Mouse (Mus musculus) liver, postnatal 0 days (tissue): Measurements from ENCODE around the gene Tiam1. TPM values are rescaled to one million over a fixed set of nuclear protein-coding genes. Genes with fewer than 3 reads are reported as not detected.

Experiments
- ATAC-seq: fragments of 200-750 bp; cut with Nextera tagmentation; 2 replicates; pipeline ENCODE4 v1.8.0; 2017; ENCODE audit warnings: mild to moderate bottlenecking, moderate library complexity
- DNase-seq: peaks from one replicate; pipeline ENCODE4 v3.0.0-alpha.2; 2016
- H3K27ac ChIP-seq: fragments of 300-500 bp; sonication (generic); 2 replicates; pipeline ENCODE4 v1.5.1; 2014; ENCODE audit warnings: antibody characterized with exemption, moderate library complexity, mild to moderate bottlenecking, low read depth
- H3K27me3 ChIP-seq: fragments of 300-500 bp; sonication (generic); 2 replicates; pipeline ENCODE4 v1.6.1; 2014; ENCODE audit warnings: low read length, control low read depth, mixed read lengths; ENCODE audit not compliant: insufficient read depth
- H3K36me3 ChIP-seq: fragments of 300-500 bp; sonication (generic); replicated peaks from 2 replicates; pipeline ENCODE4 v1.6.1; 2014; ENCODE audit warnings: mild to moderate bottlenecking, control low read depth, low read length, moderate library complexity, mixed read lengths; ENCODE audit not compliant: insufficient read depth
- H3K4me1 ChIP-seq: fragments of 300-500 bp; sonication (generic); 2 replicates; pipeline ENCODE4 v1.6.1; 2014; ENCODE audit warnings: antibody characterized with exemption, mild to moderate bottlenecking, control low read depth; ENCODE audit not compliant: insufficient read depth
- H3K4me2 ChIP-seq: fragments of 300-500 bp; sonication (generic); 2 replicates; pipeline ENCODE4 v1.6.1; 2014; ENCODE audit warnings: low read depth, mild to moderate bottlenecking, low read length, moderate library complexity, mixed read lengths
- H3K4me3 ChIP-seq: fragments of 300-500 bp; sonication (generic); 2 replicates; pipeline ENCODE4 v1.5.1; 2014; ENCODE audit warnings: low read depth, low read length
- H3K9ac ChIP-seq: fragments of 300-500 bp; sonication (generic); replicated peaks from 2 replicates; pipeline ENCODE4 v1.6.1; 2014; ENCODE audit warnings: mild to moderate bottlenecking, moderate library complexity
- H3K9me3 ChIP-seq: fragments of 300-500 bp; sonication (generic); 2 replicates; pipeline ENCODE4 v1.6.1; 2016; ENCODE audit warnings: mild to moderate bottlenecking, control low read depth, low read length, mixed read lengths
- CTCF ChIP-seq: sonication (generic); IDR thresholded peaks from 2 replicates; pipeline ENCODE4 v1.5.1; 2016; ENCODE audit warnings: antibody characterized with exemption, low read depth
- EP300 ChIP-seq: IDR thresholded peaks from 2 replicates; pipeline ENCODE4 v1.6.1; 2016; ENCODE audit warnings: antibody characterized with exemption, low read depth, mild to moderate bottlenecking
- WGBS: fragments of 180-500 bp; shearing (Covaris S2); extraction: QIAGEN DNeasy Blood & Tissue Kit; methylation state at CpG from one replicate; pipeline ENCODE4 v1.1.7; 2014; ENCODE audit not compliant: insufficient replicate concordance; 5-methylcytosine and 5-hydroxymethylcytosine counted together
- polyA plus RNA-seq: library from polyadenylated mRNA; unstranded; fragments of >200 nt; fragmentation: Nextera tagmentation; extraction: Ambion mirVana; gene quantifications from 2 replicates; pipeline ENCODE4 v1.2.1, GENCODE M21; 2015

Gene Tiam1
- polyA plus RNA-seq = 3.2 TPM in 2 replicates

DNA sequence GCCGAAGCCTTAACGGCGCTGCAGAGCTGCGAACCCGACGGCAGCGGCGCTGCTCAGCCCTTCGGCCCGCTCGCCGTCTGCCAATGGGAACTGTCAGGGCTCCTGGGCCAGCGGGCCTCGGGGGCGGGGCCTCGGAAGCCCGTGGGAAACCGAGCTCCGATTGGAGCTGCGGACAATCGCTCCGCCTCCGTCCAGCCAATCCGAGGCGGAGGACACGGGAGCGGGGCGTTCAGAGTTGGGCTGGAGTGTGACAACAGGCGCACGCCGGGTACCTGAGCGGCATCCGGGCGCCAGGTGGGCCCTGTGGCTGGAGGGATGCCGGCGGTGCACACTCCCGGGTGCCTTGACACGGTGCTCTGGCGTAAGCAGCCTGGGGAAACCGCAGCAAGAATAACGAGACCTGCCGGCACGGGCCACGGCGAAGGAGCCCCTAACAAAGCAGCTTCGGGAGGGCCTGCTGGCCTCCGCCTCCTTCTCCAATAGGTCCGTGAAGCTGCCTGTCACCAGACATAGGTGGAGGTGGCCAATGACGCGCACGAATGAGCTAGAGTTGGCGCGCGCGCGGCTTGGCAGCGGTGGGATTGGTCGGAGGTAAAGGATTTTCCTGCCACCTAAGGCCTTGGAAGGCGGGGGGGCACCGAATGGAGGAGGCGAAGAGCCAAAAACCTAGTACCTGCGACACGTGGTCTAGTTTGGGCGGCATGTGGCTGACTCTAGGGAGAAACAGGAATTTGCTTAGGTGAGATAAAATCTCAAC lies at the start of gene Tiam1:
Tiam1 (minus strand) TSS at position 10 of the 757 bp plus-strand sequence.
- Histone ChIP-seq H3K4me2 (peak within 1 kb of the TSS; percentile 96), H3K4me3 (peak within 1 kb of the TSS; percentile 58), H3K4me1 (peaks cover 26% of the 10 kb centered on the region), H3K36me3 (no peaks in the 10 kb centered on the region), H3K27ac (peak within 1 kb of the TSS; percentile 53), H3K27me3 (peaks cover 7% of the 10 kb centered on the region; the same call in 1 of the 2 replicates), H3K9me3 (no peaks in the 10 kb centered on the region), H3K9ac (peak within 1 kb of the TSS; percentile 63)
- WGBS = under 1% methylated on average over 64 of the region's 64 CpGs
- TF ChIP-seq CTCF (peak; percentile 60), EP300 (no peak)
- peak; percentile 96 for DNase-seq
- ATAC-seq = peak; percentile 96

DNA sequence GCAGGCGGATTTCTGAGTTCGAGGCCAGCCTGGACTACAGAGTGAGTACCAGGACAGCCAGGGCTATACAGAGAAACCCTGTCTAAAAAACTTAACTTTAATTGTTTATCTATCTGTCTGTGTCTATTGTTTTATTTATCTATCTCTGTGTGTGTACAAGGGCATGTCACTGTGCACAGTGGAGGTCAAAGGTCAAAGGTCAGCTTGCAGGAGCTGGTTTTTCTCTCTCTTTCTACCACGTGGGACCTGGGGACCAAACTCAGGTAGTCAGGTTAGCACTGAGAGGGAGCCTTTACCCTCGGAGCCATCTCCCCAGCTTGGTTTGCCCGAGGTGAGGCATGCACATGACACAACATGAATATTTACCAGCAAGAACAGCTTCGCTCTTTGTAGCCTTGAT lies 47.7 kb upstream of the Tiam1 start:
- Histone ChIP-seq H3K27me3 (no peaks in the 10 kb centered on the region), H3K36me3 (no peaks in the 10 kb centered on the region), H3K27ac (no peak overlapping the region), H3K9me3 (no peaks in the 10 kb centered on the region), H3K4me2 (no peak overlapping the region), H3K4me1 (peaks cover 13% of the 10 kb centered on the region), H3K9ac (no peak overlapping the region), H3K4me3 (no peak overlapping the region)
- 58% methylated on average over 6 of the region's 6 CpGs for WGBS
- ATAC-seq (no peak; the same call in 1 of the 2 replicates), DNase-seq (no peak)
- TF ChIP-seq EP300 = no peak
- no peak for TF ChIP-seq CTCF

DNA sequence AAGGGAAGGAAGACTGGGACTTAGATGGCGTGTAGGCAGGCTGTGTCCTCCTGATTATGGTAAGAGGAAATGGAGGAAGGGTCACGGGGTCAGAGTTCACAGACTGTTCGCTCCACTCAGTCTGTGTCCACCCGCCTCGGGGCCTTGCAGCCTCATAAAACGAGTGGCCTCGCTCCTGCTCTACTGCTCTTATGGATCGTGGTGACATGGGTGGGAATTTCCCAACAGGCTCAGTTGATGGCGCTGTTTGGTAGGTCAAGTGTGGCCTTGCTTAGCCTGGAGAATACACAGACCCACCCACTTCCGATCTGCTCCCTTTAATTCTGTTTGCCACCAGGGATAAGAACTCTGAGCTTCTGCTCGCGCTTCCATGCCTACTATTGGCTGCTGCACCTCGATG lies 43.9 kb upstream of the Tiam1 start:
- H3K27ac ChIP-seq = no peak overlapping the region
- H3K27me3 ChIP-seq = no peaks in the 10 kb centered on the region
- no peak overlapping the region for H3K9ac ChIP-seq
- TF ChIP-seq CTCF (peak; percentile 78), EP300 (no peak)
- no peaks in the 10 kb centered on the region for H3K36me3 ChIP-seq
- no peak overlapping the region for H3K4me3 ChIP-seq
- H3K9me3 ChIP-seq = no peaks in the 10 kb centered on the region
- ATAC-seq = peak; percentile 90
- no peak overlapping the region for H3K4me2 ChIP-seq
- 7% methylated on average over 13 of the region's 13 CpGs for WGBS
- peaks cover 12% of the 10 kb centered on the region for H3K4me1 ChIP-seq
- peak; percentile 71 for DNase-seq

DNA sequence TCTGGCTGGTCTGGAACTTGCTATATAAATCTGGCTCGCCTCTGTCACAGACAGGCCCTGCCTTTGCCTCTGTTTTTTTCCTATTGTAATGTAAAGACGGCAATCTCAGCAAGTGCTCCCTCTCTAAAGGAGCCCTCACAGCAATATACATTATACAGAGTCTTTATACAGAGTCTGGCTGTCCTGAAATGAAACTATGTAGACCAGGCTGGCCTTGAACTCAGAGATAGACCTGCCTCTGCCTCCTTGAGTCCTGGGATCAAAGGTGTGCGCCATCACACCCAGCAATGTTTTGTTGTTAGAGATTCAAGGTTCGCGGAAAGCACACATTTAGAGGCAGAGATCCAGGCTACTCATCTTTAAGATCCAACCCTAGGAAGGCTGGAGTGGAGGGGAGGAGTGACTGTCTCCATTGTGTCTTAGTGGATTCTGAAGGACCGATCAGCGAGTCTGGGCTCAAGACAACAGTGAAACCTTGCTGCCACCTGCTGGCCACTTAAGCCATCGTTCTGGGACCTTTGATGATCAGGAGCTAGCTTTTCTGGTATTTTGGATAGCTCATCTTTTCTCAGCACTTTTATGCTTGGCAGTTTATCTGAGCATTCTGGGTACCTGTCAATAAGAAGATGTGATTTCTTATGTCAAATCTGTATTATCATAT lies 42.5 kb upstream of the Tiam1 start:
- peak; percentile 81 for DNase-seq
- H3K4me1 ChIP-seq = peaks cover 7% of the 10 kb centered on the region
- no peaks in the 10 kb centered on the region for H3K36me3 ChIP-seq
- no peak overlapping the region for H3K4me3 ChIP-seq
- H3K27ac ChIP-seq = no peak overlapping the region
- no peaks in the 10 kb centered on the region for H3K27me3 ChIP-seq
- H3K4me2 ChIP-seq = no peak overlapping the region
- WGBS = 48% methylated on average over 8 of the region's 8 CpGs
- no peak for ATAC-seq
- H3K9me3 ChIP-seq = no peaks in the 10 kb centered on the region
- TF ChIP-seq EP300 (no peak), CTCF (peak; percentile 94)
- H3K9ac ChIP-seq = no peak overlapping the region

DNA sequence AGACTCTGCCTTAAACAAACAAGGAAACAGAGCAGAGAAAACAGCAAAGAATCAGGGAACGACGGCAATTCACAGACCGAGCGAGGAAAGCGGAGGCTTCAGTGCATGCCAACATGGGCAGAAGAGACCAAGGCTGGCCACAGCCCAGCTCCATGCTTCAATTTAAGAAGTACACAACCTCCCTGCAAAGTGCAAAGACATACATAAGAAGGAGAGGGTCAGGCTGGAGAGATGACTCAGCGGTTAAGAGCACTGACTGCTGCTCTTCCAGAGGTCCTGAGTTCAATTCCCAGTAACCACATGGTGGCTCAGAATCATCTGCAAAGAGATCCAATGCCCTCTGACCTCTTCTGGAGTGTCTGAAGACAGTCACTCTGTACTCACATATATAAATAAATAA lies 40.6 kb upstream of the Tiam1 start:
- H3K4me2 ChIP-seq = no peak overlapping the region
- peaks cover 7% of the 10 kb centered on the region for H3K4me1 ChIP-seq
- H3K9ac ChIP-seq = no peak overlapping the region
- no peaks in the 10 kb centered on the region for H3K36me3 ChIP-seq
- TF ChIP-seq CTCF (no peak), EP300 (no peak)
- no peaks in the 10 kb centered on the region for H3K9me3 ChIP-seq
- H3K27me3 ChIP-seq = no peaks in the 10 kb centered on the region
- WGBS = 79% methylated on average over 6 of the region's 6 CpGs
- H3K4me3 ChIP-seq = no peak overlapping the region
- DNase-seq = no peak
- no peak overlapping the region for H3K27ac ChIP-seq
- ATAC-seq = no peak

DNA sequence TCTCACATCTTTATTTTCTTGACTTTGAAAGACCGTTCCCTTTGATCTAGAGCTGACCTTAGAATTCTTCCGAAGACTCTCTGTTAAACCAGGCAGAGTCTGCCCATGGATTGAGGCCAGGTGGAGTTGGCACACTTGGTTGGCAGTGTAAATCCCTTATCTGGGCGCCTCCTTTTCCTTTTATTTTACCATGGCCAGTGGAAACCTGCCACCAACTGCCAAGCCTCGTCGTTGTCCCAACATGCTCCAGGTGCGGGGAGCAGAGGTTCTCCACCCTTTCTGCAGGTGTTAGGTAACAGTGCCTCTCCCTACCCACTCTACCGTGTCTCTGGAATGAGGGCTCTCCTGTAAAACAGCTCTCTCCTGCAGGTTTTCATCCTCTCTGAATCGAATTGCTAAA lies 38.1 kb upstream of the Tiam1 start:
- H3K4me2 ChIP-seq = no peak overlapping the region
- H3K4me3 ChIP-seq = no peak overlapping the region
- H3K9ac ChIP-seq = no peak overlapping the region
- ATAC-seq (no peak), DNase-seq (no peak)
- no peaks in the 10 kb centered on the region for H3K27me3 ChIP-seq
- H3K9me3 ChIP-seq = no peaks in the 10 kb centered on the region
- WGBS = 79% methylated on average over 8 of the region's 8 CpGs
- TF ChIP-seq EP300 (no peak), CTCF (no peak)
- H3K36me3 ChIP-seq = no peaks in the 10 kb centered on the region
- H3K27ac ChIP-seq = no peak overlapping the region
- no peaks in the 10 kb centered on the region for H3K4me1 ChIP-seq
